Mouse (Mus musculus) cortical plate, adult 2 months (tissue): ENCODE results near the gene Slc7a8.

Experiments used
- CTCF ChIP-seq: fragments of 200-500 bp; IDR thresholded peaks from 2 replicates; pipeline ENCODE4 v1.5.1; 2011; ENCODE audit warnings: mild to moderate bottlenecking, control low read depth, low read length; ENCODE audit not compliant: insufficient read depth; ENCODE audit errors: extremely low read depth
- POLR2A ChIP-seq: fragments of 200-500 bp; IDR thresholded peaks from 2 replicates; pipeline ENCODE4 v1.6.1; 2011; ENCODE audit warnings: mild to moderate bottlenecking, low read length, control low read depth; ENCODE audit not compliant: insufficient read depth; ENCODE audit errors: extremely low read depth

DNA sequence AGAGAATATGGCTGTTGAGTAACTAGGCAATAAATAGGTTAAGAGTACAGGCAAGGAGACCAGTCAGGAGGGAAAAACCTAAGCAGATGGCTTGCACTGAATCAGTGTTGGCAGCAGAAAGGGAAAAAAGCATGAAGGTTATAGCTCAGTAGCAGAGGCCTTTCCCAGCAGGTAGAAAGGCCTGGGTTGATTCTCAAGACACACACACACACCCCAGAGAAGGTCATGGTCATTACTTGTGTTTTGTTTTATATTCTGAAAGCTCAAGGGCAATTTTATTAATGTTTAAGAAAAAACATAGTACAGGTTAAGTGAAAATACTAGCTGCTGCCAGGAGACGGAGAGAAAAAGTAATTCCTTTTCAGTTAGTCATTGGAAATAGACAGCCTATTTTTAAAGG lies 42.0 kb upstream of the Slc7a8 start:
- TF ChIP-seq POLR2A = no peak
- TF ChIP-seq CTCF = no peak
